Mouse (Mus musculus): ENCODE results near the gene A030005L19Rik.

DNA sequence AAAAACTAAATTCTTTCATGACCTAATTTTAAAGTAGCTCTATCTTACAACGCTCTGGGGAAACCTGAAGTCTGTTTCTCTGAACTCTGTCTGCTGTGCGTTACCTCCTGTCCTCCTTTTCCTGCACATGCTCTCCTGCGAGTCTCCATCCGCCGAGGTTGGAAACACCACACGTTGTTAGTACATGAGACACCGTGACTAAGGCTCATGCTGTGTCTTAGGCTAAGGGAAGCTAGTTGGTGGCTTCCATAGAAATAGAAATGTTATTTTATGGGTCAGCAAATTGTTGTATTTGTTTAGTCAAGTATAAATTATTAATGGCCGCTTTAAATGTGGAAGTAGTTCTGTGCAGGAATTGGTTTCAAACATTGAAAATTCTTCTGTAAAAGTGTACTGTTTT lies 32.9 kb upstream of the A030005L19Rik start:
- TF ChIP-seq MAX (IDR thresholded peaks at IDR 0.05; ENCODE audit: low read depth) = no peak
- no peak for TF ChIP-seq E2F4 (IDR thresholded peaks at IDR 0.05; ENCODE audit: insufficient read depth)
- no peak for TF ChIP-seq CEBPB (IDR thresholded peaks at IDR 0.05; ENCODE audit: insufficient read depth, poor library complexity, severe bottlenecking)
- TF ChIP-seq POLR2A (IDR thresholded peaks at IDR 0.05; ENCODE audit: insufficient read length, low read depth) = no peak

All from myocyte (in vitro differentiated cells).